Mouse (Mus musculus) left cerebral cortex, postnatal 10 days (tissue): ENCODE measurements at regions not wholly inside any gene's neighbourhood (a gene's known extent, or its start where the extent isn't known, plus 50 kb on each side); places are given as distances from the start of the nearest gene placed in this dataset.

Experiments used
- DNase-seq, 2 experiments: peaks; one replicate each; pipeline ENCODE4 v3.0.0; 2021 to 2022; ENCODE audit warnings: low spot score in 2 of 2, mixed read lengths in 1 of 2; ENCODE audit errors: extremely low spot score in 1 of 2
- intact Hi-C: fragments of 180-260 bp; cut with DNase I; formaldehyde crosslinking; loops from one replicate; pipeline ENCODE4 v1.15.1; 2025

- intact Hi-C loops = no loop called here
- DNase-seq = no peak
Measured at GRCm38 (mm10) chr11:111379842-111380241, 313.9 kb downstream of the Kcnj2 start.

- intact Hi-C loops = no loop called here
- no peak for DNase-seq
Measured at GRCm38 (mm10) chr11:111398706-111399105, 332.7 kb downstream of the Kcnj2 start.

- peak in 1 of 2 experiments; percentile 3 for DNase-seq
- intact Hi-C loops = no loop called here
Measured at GRCm38 (mm10) chr11:111409266-111409665, 343.3 kb downstream of the Kcnj2 start.

GRCm38 (mm10) chr11:111424871-111425270 is 358.9 kb downstream of the Kcnj2 start:
- DNase-seq = no peak
- intact Hi-C loops = no loop called here

- DNase-seq = no peak
- intact Hi-C loops = no loop called here
Measured at GRCm38 (mm10) chr11:111426715-111427114, 360.8 kb downstream of the Kcnj2 start.

- no peak for DNase-seq
- intact Hi-C loops = loop anchor here (10.0 kb wide), 3 partner anchors 867 to 937 kb away; no protein-coding TSS in a partner anchor
Measured at GRCm38 (mm10) chr11:111442257-111442656, 376.3 kb downstream of the Kcnj2 start.

GRCm38 (mm10) chr11:111443381-111443780 is 377.4 kb downstream of the Kcnj2 start:
- no peak for DNase-seq
- intact Hi-C loops = loop anchor here (10.0 kb wide), 3 partner anchors 869 to 939 kb away; no protein-coding TSS in a partner anchor

- intact Hi-C loops = loop anchor here (5.0 to 10.0 kb wide), 4 partner anchors 377 to 940 kb away; partner anchors contain the start of gene Kcnj2
- no peak for DNase-seq
Measured at GRCm38 (mm10) chr11:111444791-111445190, 378.8 kb downstream of the Kcnj2 start.

GRCm38 (mm10) chr11:111445764-111446163 is 379.8 kb downstream of the Kcnj2 start:
- intact Hi-C loops = loop anchor here (5.0 to 10.0 kb wide), 4 partner anchors 378 to 941 kb away; partner anchors contain the start of gene Kcnj2
- DNase-seq = peak in 1 of 2 experiments; percentile 40

GRCm38 (mm10) chr11:111450811-111451494 is 385.0 kb downstream of the Kcnj2 start:
- intact Hi-C loops = no loop called here
- DNase-seq = peak; percentile 7 to 22

- DNase-seq = no peak
- intact Hi-C loops = no loop called here
Measured at GRCm38 (mm10) chr11:111460046-111460445, 394.1 kb downstream of the Kcnj2 start.

- no peak for DNase-seq
- intact Hi-C loops = no loop called here
Measured at GRCm38 (mm10) chr11:111484981-111485380, 419.0 kb downstream of the Kcnj2 start.

GRCm38 (mm10) chr11:111512471-111512870 is 446.5 kb downstream of the Kcnj2 start:
- DNase-seq = no peak
- intact Hi-C loops = no loop called here

GRCm38 (mm10) chr11:111522716-111523115 is 456.8 kb downstream of the Kcnj2 start:
- DNase-seq = peak; percentile 73 to 78
- intact Hi-C loops = loop anchor here (10.0 kb wide), 1 partner anchor 1168 kb away; no protein-coding TSS in a partner anchor

GRCm38 (mm10) chr11:111523465-111523864 is 457.5 kb downstream of the Kcnj2 start:
- intact Hi-C loops = loop anchor here (10.0 kb wide), 1 partner anchor 1169 kb away; no protein-coding TSS in a partner anchor
- DNase-seq = peak; percentile 31 to 78

- intact Hi-C loops = loop anchor here (2.0 to 10.0 kb wide), 2 partner anchors 459 to 1171 kb away; partner anchors contain the start of gene Kcnj2
- DNase-seq = no peak
Measured at GRCm38 (mm10) chr11:111526010-111526742, 460.2 kb downstream of the Kcnj2 start.

- intact Hi-C loops = loop anchor here (10.0 kb wide), 1 partner anchor 1175 kb away; no protein-coding TSS in a partner anchor
- DNase-seq = no peak
Measured at GRCm38 (mm10) chr11:111529591-111529990, 463.6 kb downstream of the Kcnj2 start.

GRCm38 (mm10) chr11:111530912-111531311 is 464.9 kb downstream of the Kcnj2 start:
- intact Hi-C loops = loop anchor here (5.0 kb wide), 1 partner anchor 1034 kb away; no protein-coding TSS in a partner anchor
- DNase-seq = no peak

GRCm38 (mm10) chr11:111532457-111532856 is 466.5 kb downstream of the Kcnj2 start:
- DNase-seq = peak; percentile 36 to 43

More at GRCm38 (mm10) chr11:111532457-111532856, 466.5 kb downstream of the Kcnj2 start:
- intact Hi-C loops = loop anchor here (5.0 kb wide), 1 partner anchor 1035 kb away; no protein-coding TSS in a partner anchor
